Mouse (Mus musculus): ENCODE data around the gene Dhrs3. TPM values are rescaled to one million over a fixed set of nuclear protein-coding genes. Genes with fewer than 3 reads are reported as not detected.

The Dhrs3 gene
- 160 and 212 TPM in 2 replicates for polyA plus RNA-seq (2012; rRNA removed)

GRCm38 (mm10) chr4:144892133-144892936 lies at the start of gene Dhrs3:
TSS of gene Dhrs3 (plus strand) at chr4:144892827.
- no peak for DNase-seq (ENCODE audit: low read depth)

GRCm38 (mm10) chr4:144861756-144862505 lies 30.7 kb upstream of the Dhrs3 start:
- no peak for DNase-seq (ENCODE audit: low read depth)

- DNase-seq (ENCODE audit: low read depth): no peak
These were observed 24.7 kb upstream of the Dhrs3 start for GRCm38 (mm10) chr4:144867926-144868325.

- DNase-seq (ENCODE audit: low read depth): no peak
These were observed 24.0 kb upstream of the Dhrs3 start for GRCm38 (mm10) chr4:144868584-144868983.

GRCm38 (mm10) chr4:144872905-144873304 lies 19.7 kb upstream of the Dhrs3 start:
- DNase-seq (ENCODE audit: low read depth): no peak

- DNase-seq (ENCODE audit: low read depth): no peak
These were observed 17.0 kb upstream of the Dhrs3 start for GRCm38 (mm10) chr4:144875576-144876093.

- no peak for DNase-seq (ENCODE audit: low read depth)
These were observed 13.1 kb upstream of the Dhrs3 start for GRCm38 (mm10) chr4:144879549-144879948.

- DNase-seq (ENCODE audit: low read depth): no peak
These were observed 11.3 kb upstream of the Dhrs3 start for GRCm38 (mm10) chr4:144881376-144881775.

GRCm38 (mm10) chr4:144882881-144883331 lies 9.7 kb upstream of the Dhrs3 start:
- no peak for DNase-seq (ENCODE audit: low read depth)

GRCm38 (mm10) chr4:144886460-144886859 lies 6.2 kb upstream of the Dhrs3 start:
- DNase-seq (ENCODE audit: low read depth): no peak

GRCm38 (mm10) chr4:144888750-144889149 lies 3.9 kb upstream of the Dhrs3 start:
- DNase-seq (ENCODE audit: low read depth): no peak

GRCm38 (mm10) chr4:144889505-144890301 lies 2.9 kb upstream of the Dhrs3 start:
- DNase-seq (ENCODE audit: low read depth): no peak

- no peak for DNase-seq (ENCODE audit: low read depth)
These were observed 1.9 kb upstream of the Dhrs3 start for GRCm38 (mm10) chr4:144890690-144891120.

- DNase-seq (ENCODE audit: low read depth): no peak
These were observed 1.4 kb upstream of the Dhrs3 start for GRCm38 (mm10) chr4:144891121-144891711.

GRCm38 (mm10) chr4:144891743-144892132 lies 889 bp upstream of the Dhrs3 start:
- DNase-seq (ENCODE audit: low read depth): no peak

- no peak for DNase-seq (ENCODE audit: low read depth)
These were observed 278 bp downstream of the Dhrs3 start for GRCm38 (mm10) chr4:144892937-144893272.

- no peak for DNase-seq (ENCODE audit: low read depth)
These were observed 1.2 kb downstream of the Dhrs3 start for GRCm38 (mm10) chr4:144893561-144894486.

- no peak for DNase-seq (ENCODE audit: low read depth)
These were observed 2.0 kb downstream of the Dhrs3 start for GRCm38 (mm10) chr4:144894487-144895210.

GRCm38 (mm10) chr4:144895211-144895590 lies 2.6 kb downstream of the Dhrs3 start:
- DNase-seq (ENCODE audit: low read depth): no peak

GRCm38 (mm10) chr4:144896321-144896720 lies 3.7 kb downstream of the Dhrs3 start:
- DNase-seq (ENCODE audit: low read depth): no peak
